8 mouse cellular contexts compared by ENCODE assay signal in genomic region chr10:80262169-80262568, GRCm38 (mm10). TPM values are rescaled to one million over a fixed set of nuclear protein-coding genes. Genes with fewer than 3 reads are reported as not detected.
A peak's percentile ranks its signal among the peaks of the same experiment; 100 is the strongest.
DNase-seq lines count a peak whose midpoint lies in the region; ATAC-seq and TF ChIP-seq lines count a peak whose summit lies in the region.

No protein-coding gene starts in this region.

- peak overlapping the region; percentile 61 for H3K4me3 ChIP-seq in hindbrain, embryonic 10.5 days
- H3K4me3 ChIP-seq in hindbrain, embryonic 11.5 days (ENCODE audit: low read depth, low read length): no peak overlapping the region
- peak overlapping the region; percentile 68 to 86 for H3K4me3 ChIP-seq in ES-E14 (ENCODE audit: insufficient read depth in 1 of 2, low read depth in 1 of 2, low read length in 2 of 2, poor library complexity in 1 of 2, severe bottlenecking in 1 of 2)
- no peak overlapping the region for H3K4me3 ChIP-seq in forebrain, embryonic 15.5 days
- peak overlapping the region in 1 of 2 experiments; percentile 57; a peak in 2 of 4 replicates for H3K4me3 ChIP-seq in liver, embryonic 14.5 days (ENCODE audit: insufficient read depth in 1 of 2, low read depth in 2 of 2, low read length in 2 of 2)

- H3K36me3 ChIP-seq in hindbrain, embryonic 10.5 days: peaks cover 23% of the 10 kb centered on the region
- no peaks in the 10 kb centered on the region for H3K36me3 ChIP-seq in hindbrain, embryonic 11.5 days (ENCODE audit: control insufficient read depth, insufficient read depth, low read length)
- H3K36me3 ChIP-seq in ES-E14 (ENCODE audit: control insufficient read depth, insufficient read depth, low read length, poor library complexity, severe bottlenecking): peaks cover 21% of the 10 kb centered on the region
- H3K36me3 ChIP-seq in forebrain, embryonic 15.5 days: peaks cover 6% of the 10 kb centered on the region; the same call in 1 of the 2 replicates
- peaks cover 4% of the 10 kb centered on the region; the same call in 1 of the 2 replicates for H3K36me3 ChIP-seq in liver, embryonic 14.5 days (replicated peaks; ENCODE audit: control insufficient read depth, insufficient read depth, low read depth)

- H3K27ac ChIP-seq in hindbrain, embryonic 10.5 days: peak overlapping the region; percentile 91
- no peak overlapping the region for H3K27ac ChIP-seq in hindbrain, embryonic 11.5 days (ENCODE audit: low read depth, low read length)
- H3K27ac ChIP-seq in ES-E14 (ENCODE audit: insufficient read depth, low read depth, low read length, poor library complexity, severe bottlenecking): no peak overlapping the region
- peak overlapping the region; percentile 89; the same call in 1 of the 2 replicates for H3K27ac ChIP-seq in forebrain, embryonic 15.5 days (replicated peaks)
- peak overlapping the region; percentile 80 for H3K27ac ChIP-seq in liver, embryonic 14.5 days

- 76% methylated on average over 12 of the region's 12 CpGs for WGBS in hindbrain, embryonic 10.5 days
- WGBS in hindbrain, embryonic 11.5 days: 75% methylated on average over 12 of the region's 12 CpGs
- 74% methylated on average over 12 of the region's 12 CpGs for WGBS in forebrain, embryonic 15.5 days
- 49% methylated on average over 12 of the region's 12 CpGs for WGBS in liver, embryonic 14.5 days (ENCODE audit: insufficient replicate concordance)

- H3K9me3 ChIP-seq in hindbrain, embryonic 10.5 days: no peaks in the 10 kb centered on the region
- H3K9me3 ChIP-seq in hindbrain, embryonic 11.5 days (ENCODE audit: control insufficient read depth, low read length): no peaks in the 10 kb centered on the region
- no peaks in the 10 kb centered on the region for H3K9me3 ChIP-seq in ES-E14 (ENCODE audit: control insufficient read depth, insufficient read depth, low read depth, low read length)
- no peaks in the 10 kb centered on the region for H3K9me3 ChIP-seq in forebrain, embryonic 15.5 days
- no peaks in the 10 kb centered on the region for H3K9me3 ChIP-seq in liver, embryonic 14.5 days (ENCODE audit: control insufficient read depth, low read length)

- H3K27me3 ChIP-seq in hindbrain, embryonic 10.5 days (ENCODE audit: insufficient read depth, poor library complexity, severe bottlenecking): no peaks in the 10 kb centered on the region
- no peaks in the 10 kb centered on the region for H3K27me3 ChIP-seq in hindbrain, embryonic 11.5 days (ENCODE audit: control insufficient read depth, insufficient read depth, low read length)
- no peaks in the 10 kb centered on the region for H3K27me3 ChIP-seq in forebrain, embryonic 15.5 days
- no peaks in the 10 kb centered on the region for H3K27me3 ChIP-seq in liver, embryonic 14.5 days (ENCODE audit: control insufficient read depth, insufficient read depth, low read length)

- TF ChIP-seq CTCF in liver, embryonic 14.5 days (IDR thresholded peaks at IDR 0.05; ENCODE audit: low read depth): no peak

- H3K4me2 ChIP-seq in hindbrain, embryonic 11.5 days (replicated peaks; ENCODE audit: low read depth, low read length): no peak overlapping the region
- peak overlapping the region; percentile 83 for H3K4me2 ChIP-seq in forebrain, embryonic 15.5 days (replicated peaks)
- H3K4me2 ChIP-seq in liver, embryonic 14.5 days (ENCODE audit: low read depth): peak overlapping the region; percentile 79

- H3K9ac ChIP-seq in hindbrain, embryonic 11.5 days (ENCODE audit: low read depth, low read length): no peak overlapping the region
- peak overlapping the region; percentile 83; the same call in 1 of the 2 replicates for H3K9ac ChIP-seq in ES-E14 (ENCODE audit: insufficient read depth, low read depth, low read length, poor library complexity, severe bottlenecking)
- H3K9ac ChIP-seq in forebrain, embryonic 15.5 days (replicated peaks): no peak overlapping the region
- H3K9ac ChIP-seq in liver, embryonic 14.5 days (replicated peaks): peak overlapping the region; percentile 12; the same call in 1 of the 2 replicates

- in situ Hi-C loops in ES-E14 (cut with MboI; ENCODE audit: low sequenced_read_pairs in 2 of 2, unreplicated experiment in 2 of 2): no loop called here

- 0 out of 2 replicates have a peak, but pooled peaks have one; percentile 10 for TF ChIP-seq EP300 in liver, embryonic 14.5 days (IDR thresholded peaks at IDR 0.05; ENCODE audit: low read depth)

- no peak for DNase-seq in hindbrain, embryonic 10.5 days (ENCODE audit: low spot score)
- DNase-seq in hindbrain, embryonic 11.5 days (ENCODE audit: low spot score): no peak
- no peak for DNase-seq in ES-E14 (ENCODE audit: low read depth, low spot score)
- DNase-seq in liver, embryonic 14.5 days (ENCODE audit: low read depth in 3 of 3, low spot score in 3 of 3): no peak
- DNase-seq in gastrocnemius, postnatal 10 days: no peak
- no peak for DNase-seq in left cerebral cortex, adult 11 months (ENCODE audit: low spot score)

- ATAC-seq in hindbrain, embryonic 11.5 days (ENCODE audit: low FRiP score): no peak
- no peak for ATAC-seq in forebrain, embryonic 15.5 days (replicated peaks)
- no peak for ATAC-seq in liver, embryonic 14.5 days (ENCODE audit: insufficient read depth)
- no peak for ATAC-seq in inflammation-experienced regulatory T-cells, adult 6 months

- peaks cover 63% of the 10 kb centered on the region for H3K4me1 ChIP-seq in hindbrain, embryonic 10.5 days (replicated peaks)
- peaks cover 19% of the 10 kb centered on the region for H3K4me1 ChIP-seq in hindbrain, embryonic 11.5 days (replicated peaks; ENCODE audit: control insufficient read depth, insufficient read depth, low read length)
- peaks cover 0 to 8% of the 10 kb centered on the region in 2 experiments; a peak in 2 of 4 replicates for H3K4me1 ChIP-seq in ES-E14 (ENCODE audit: control insufficient read depth in 2 of 2, insufficient read depth in 2 of 2, low read length in 2 of 2, poor library complexity in 1 of 2)
- H3K4me1 ChIP-seq in forebrain, embryonic 15.5 days: peaks cover 49% of the 10 kb centered on the region
- peaks cover 30 to 31% of the 10 kb centered on the region in 2 experiments for H3K4me1 ChIP-seq in liver, embryonic 14.5 days (replicated peaks; ENCODE audit: control insufficient read depth in 2 of 2, insufficient read depth in 2 of 2, low read length in 1 of 2)

RNA-seq across cellular contexts. Expression of gene Dazap1, which starts 0.9 kb away (rescaled TPM):
- polyA plus RNA-seq in hindbrain, embryonic 10.5 days (2016; fragmentation: Nextera tagmentation; extraction: Ambion mirVana): 51.0 and 51.2 TPM in 2 replicates
- 46.8 and 47.3 TPM in 2 replicates for polyA plus RNA-seq in hindbrain, embryonic 11.5 days (2014; fragmentation: Nextera tagmentation; extraction: Ambion mirVana)
- total RNA-seq in ES-E14 (2012; rRNA removed): 121 and 154 TPM in 2 replicates
- 70.0 and 78.4 TPM in 2 replicates for polyA plus RNA-seq in forebrain, embryonic 15.5 days (2015; fragmentation: Nextera tagmentation; extraction: Ambion mirVana)
- 54.8 and 75.9 TPM in 2 replicates for polyA plus RNA-seq in liver, embryonic 14.5 days (2012; rRNA removed)
- 20.4 and 22.7 TPM in 2 replicates for polyA plus RNA-seq in liver, embryonic 14.5 days (2014; fragmentation: Nextera tagmentation; extraction: Ambion mirVana)
- 10 to 100 TPM; 12.3 to 14.4 (median 14.0) TPM for polyA plus RNA-seq in inflammation-experienced regulatory T-cells, adult 6 months (2017; shearing (Covaris generic))
- total RNA-seq in gastrocnemius, postnatal 10 days (2021): 10 to 100 TPM; 67.8 to 81.0 TPM

RNA-seq across cellular contexts. Expression of gene Gamt, which starts 1.4 kb away (rescaled TPM):
- 38.3 and 45.1 TPM in 2 replicates for polyA plus RNA-seq in hindbrain, embryonic 10.5 days (2016; fragmentation: Nextera tagmentation; extraction: Ambion mirVana)
- 30.3 and 30.4 TPM in 2 replicates for polyA plus RNA-seq in hindbrain, embryonic 11.5 days (2014; fragmentation: Nextera tagmentation; extraction: Ambion mirVana)
- 2.9 and 3.0 TPM in 2 replicates for total RNA-seq in ES-E14 (2012; rRNA removed)
- polyA plus RNA-seq in forebrain, embryonic 15.5 days (2015; fragmentation: Nextera tagmentation; extraction: Ambion mirVana): 21.3 and 24.0 TPM in 2 replicates
- 36.5 and 41.4 TPM in 2 replicates for polyA plus RNA-seq in liver, embryonic 14.5 days (2012; rRNA removed)
- polyA plus RNA-seq in liver, embryonic 14.5 days (2014; fragmentation: Nextera tagmentation; extraction: Ambion mirVana): 64.9 and 67.9 TPM in 2 replicates
- polyA plus RNA-seq in inflammation-experienced regulatory T-cells, adult 6 months (2017; shearing (Covaris generic)): 1 to 10 TPM in 1 of 3 experiments, under 1 TPM in 2; 0.67 to 1.7 (median 0.75) TPM
- 100 to 1,000 TPM; 342 to 351 TPM for total RNA-seq in gastrocnemius, postnatal 10 days (2021)

RNA-seq across cellular contexts. Expression of gene Ndufs7, which starts 13.2 kb away (rescaled TPM):
- polyA plus RNA-seq in hindbrain, embryonic 10.5 days (2016; fragmentation: Nextera tagmentation; extraction: Ambion mirVana): 303 and 313 TPM in 2 replicates
- polyA plus RNA-seq in hindbrain, embryonic 11.5 days (2014; fragmentation: Nextera tagmentation; extraction: Ambion mirVana): 242 and 245 TPM in 2 replicates
- 205 and 290 TPM in 2 replicates for total RNA-seq in ES-E14 (2012; rRNA removed)
- polyA plus RNA-seq in forebrain, embryonic 15.5 days (2015; fragmentation: Nextera tagmentation; extraction: Ambion mirVana): 248 and 260 TPM in 2 replicates
- 189 and 256 TPM in 2 replicates for polyA plus RNA-seq in liver, embryonic 14.5 days (2012; rRNA removed)
- 272 and 285 TPM in 2 replicates for polyA plus RNA-seq in liver, embryonic 14.5 days (2014; fragmentation: Nextera tagmentation; extraction: Ambion mirVana)
- 100 to 1,000 TPM; 183 to 267 (median 228) TPM for polyA plus RNA-seq in inflammation-experienced regulatory T-cells, adult 6 months (2017; shearing (Covaris generic))
- total RNA-seq in gastrocnemius, postnatal 10 days (2021): 100 to 1,000 TPM; 371 to 457 TPM

RNA-seq across cellular contexts. Expression of gene Rps15, which starts 30.1 kb away (rescaled TPM):
- polyA plus RNA-seq in hindbrain, embryonic 10.5 days (2016; fragmentation: Nextera tagmentation; extraction: Ambion mirVana): 971 and 1,039 TPM in 2 replicates
- polyA plus RNA-seq in hindbrain, embryonic 11.5 days (2014; fragmentation: Nextera tagmentation; extraction: Ambion mirVana): 798 TPM in 2 replicates
- total RNA-seq in ES-E14 (2012; rRNA removed): 2,505 and 2,820 TPM in 2 replicates
- polyA plus RNA-seq in forebrain, embryonic 15.5 days (2015; fragmentation: Nextera tagmentation; extraction: Ambion mirVana): 628 and 651 TPM in 2 replicates
- 2,043 and 2,097 TPM in 2 replicates for polyA plus RNA-seq in liver, embryonic 14.5 days (2012; rRNA removed)
- polyA plus RNA-seq in liver, embryonic 14.5 days (2014; fragmentation: Nextera tagmentation; extraction: Ambion mirVana): 805 and 809 TPM in 2 replicates
- polyA plus RNA-seq in inflammation-experienced regulatory T-cells, adult 6 months (2017; shearing (Covaris generic)): 1,000 to 10,000 TPM in 2 of 3 experiments, 100 to 1,000 TPM in 1; 970 to 1,806 (median 1,658) TPM
- total RNA-seq in gastrocnemius, postnatal 10 days (2021): 100 to 1,000 TPM; 952 to 954 TPM

RNA-seq across cellular contexts. Expression of gene Apc2, which starts 33.6 kb away (rescaled TPM):
- 30.4 and 86.1 TPM in 2 replicates for polyA plus RNA-seq in hindbrain, embryonic 10.5 days (2016; fragmentation: Nextera tagmentation; extraction: Ambion mirVana)
- 74.4 and 101 TPM in 2 replicates for polyA plus RNA-seq in hindbrain, embryonic 11.5 days (2014; fragmentation: Nextera tagmentation; extraction: Ambion mirVana)
- 4.4 and 4.6 TPM in 2 replicates for total RNA-seq in ES-E14 (2012; rRNA removed)
- polyA plus RNA-seq in forebrain, embryonic 15.5 days (2015; fragmentation: Nextera tagmentation; extraction: Ambion mirVana): 205 and 210 TPM in 2 replicates
- 0.04 and 0.16 TPM in 2 replicates for polyA plus RNA-seq in liver, embryonic 14.5 days (2012; rRNA removed)
- 0.04 TPM in 1 of 2 replicates, not detected in the other for polyA plus RNA-seq in liver, embryonic 14.5 days (2014; fragmentation: Nextera tagmentation; extraction: Ambion mirVana)
- polyA plus RNA-seq in inflammation-experienced regulatory T-cells, adult 6 months (2017; shearing (Covaris generic)): under 1 TPM; 0.04 to 0.35 (median 0.05) TPM
- under 1 TPM; 0.87 to 0.95 TPM for total RNA-seq in gastrocnemius, postnatal 10 days (2021)

Comparison
In these comparisons a context has a peak if more than half of its experiments do, and no peak if none do; other contexts are left out.
1. H3K27ac ChIP-seq: peak in hindbrain, embryonic 10.5 days (single experiment), forebrain, embryonic 15.5 days (single experiment) and liver, embryonic 14.5 days (single experiment); none in hindbrain, embryonic 11.5 days (single experiment) and ES-E14 (single experiment).
2. H3K4me3 ChIP-seq: peak in hindbrain, embryonic 10.5 days (single experiment) and ES-E14 (2 of 2); none in hindbrain, embryonic 11.5 days (single experiment) and forebrain, embryonic 15.5 days (single experiment).
3. H3K9ac ChIP-seq: peak in ES-E14 (single experiment) and liver, embryonic 14.5 days (single experiment); none in hindbrain, embryonic 11.5 days (single experiment) and forebrain, embryonic 15.5 days (single experiment).